Mouse (Mus musculus) brain, embryonic 14.5 days (tissue): ENCODE measurements around the gene Pdrg1.

Source experiments
- CTCF ChIP-seq: fragments of 200-500 bp; IDR thresholded peaks from 2 replicates; pipeline ENCODE4 v1.5.1; 2012; ENCODE audit warnings: inconsistent platforms, mild to moderate bottlenecking, moderate library complexity, borderline replicate concordance; ENCODE audit not compliant: insufficient read depth, insufficient read length; ENCODE audit errors: extremely low read depth
- POLR2A ChIP-seq: fragments of 200-500 bp; IDR thresholded peaks from 2 replicates; pipeline ENCODE4 v1.6.1; 2012; ENCODE audit warnings: mild to moderate bottlenecking, inconsistent platforms, borderline replicate concordance; ENCODE audit not compliant: poor library complexity, insufficient read depth, insufficient read length, severe bottlenecking; ENCODE audit errors: extremely low read depth

- no peak for TF ChIP-seq CTCF
- TF ChIP-seq POLR2A = no peak
Measured at GRCm38 (mm10) chr2:153043886-153044285, 28.7 kb upstream of the Pdrg1 start.
